Mouse (Mus musculus) hindbrain, embryonic 12.5 days (tissue): ENCODE measurements at regions not wholly inside any gene's neighbourhood (a gene's known extent, or its start where the extent isn't known, plus 50 kb on each side); places are given as distances from the start of the nearest gene placed in this dataset.

Experiments used
- ATAC-seq: fragments of 200-750 bp; cut with Nextera tagmentation; 2 replicates; pipeline ENCODE4 v1.8.0; 2017; ENCODE audit warnings: moderate TSS enrichment; ENCODE audit not compliant: low FRiP score
- H3K27ac ChIP-seq: fragments of 300-500 bp; sonication (generic); 2 replicates; pipeline ENCODE4 v1.5.1; 2016; ENCODE audit warnings: mild to moderate bottlenecking
- H3K27me3 ChIP-seq: fragments of 300-500 bp; sonication (generic); 2 replicates; pipeline ENCODE4 v1.6.1; 2016; ENCODE audit warnings: mild to moderate bottlenecking
- H3K36me3 ChIP-seq: fragments of 300-500 bp; sonication (generic); 2 replicates; pipeline ENCODE4 v1.6.1; 2016; ENCODE audit warnings: mild to moderate bottlenecking
- H3K4me1 ChIP-seq: fragments of 300-500 bp; sonication (generic); 2 replicates; pipeline ENCODE4 v1.6.1; 2016
- H3K4me2 ChIP-seq: fragments of 300-500 bp; sonication (generic); replicated peaks from 2 replicates; pipeline ENCODE4 v1.6.1; 2016; ENCODE audit warnings: mild to moderate bottlenecking
- H3K4me3 ChIP-seq: fragments of 300-500 bp; sonication (generic); 2 replicates; pipeline ENCODE4 v1.5.1; 2016; ENCODE audit warnings: mild to moderate bottlenecking
- H3K9ac ChIP-seq: fragments of 300-500 bp; sonication (generic); 2 replicates; pipeline ENCODE4 v1.6.1; 2016; ENCODE audit warnings: mild to moderate bottlenecking, moderate library complexity
- H3K9me3 ChIP-seq: fragments of 300-500 bp; sonication (generic); replicated peaks from 2 replicates; pipeline ENCODE4 v1.6.1; 2016; ENCODE audit warnings: mild to moderate bottlenecking
- WGBS: fragments of 180-500 bp; shearing (Covaris S2); methylation state at CpG from one replicate; pipeline ENCODE4 v1.1.7; 2016; 5-methylcytosine and 5-hydroxymethylcytosine counted together

DNA sequence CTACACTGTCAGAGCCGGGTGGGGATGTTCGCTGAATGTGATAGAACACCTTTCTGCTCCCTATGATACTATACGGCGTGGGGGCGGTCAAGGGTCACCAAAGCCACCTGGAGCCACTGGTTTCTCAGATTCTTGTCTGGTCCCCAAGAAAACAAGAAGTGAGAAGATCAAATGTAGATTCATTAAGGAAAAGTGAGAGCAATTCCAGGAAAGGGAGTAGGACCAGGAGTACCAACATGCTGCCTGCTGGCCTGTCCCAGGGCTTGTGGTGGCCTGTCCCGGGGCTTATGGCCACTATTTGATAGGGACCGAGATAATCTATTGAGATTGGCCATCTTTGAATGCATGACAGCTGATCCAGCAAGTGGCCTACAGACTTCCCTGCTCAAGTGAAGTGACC, 58.8 kb upstream of the Fut8 start:
- no peaks in the 10 kb centered on the region for H3K9me3 ChIP-seq
- H3K27me3 ChIP-seq = no peaks in the 10 kb centered on the region
- no peak for ATAC-seq
- H3K36me3 ChIP-seq = no peaks in the 10 kb centered on the region
- no peak overlapping the region for H3K4me3 ChIP-seq
- H3K27ac ChIP-seq = no peak overlapping the region
- WGBS = 94% methylated on average over 7 of the region's 7 CpGs
- peaks cover 3% of the 10 kb centered on the region; the same call in 1 of the 2 replicates for H3K4me1 ChIP-seq
- no peak overlapping the region for H3K9ac ChIP-seq
- H3K4me2 ChIP-seq = no peak overlapping the region

DNA sequence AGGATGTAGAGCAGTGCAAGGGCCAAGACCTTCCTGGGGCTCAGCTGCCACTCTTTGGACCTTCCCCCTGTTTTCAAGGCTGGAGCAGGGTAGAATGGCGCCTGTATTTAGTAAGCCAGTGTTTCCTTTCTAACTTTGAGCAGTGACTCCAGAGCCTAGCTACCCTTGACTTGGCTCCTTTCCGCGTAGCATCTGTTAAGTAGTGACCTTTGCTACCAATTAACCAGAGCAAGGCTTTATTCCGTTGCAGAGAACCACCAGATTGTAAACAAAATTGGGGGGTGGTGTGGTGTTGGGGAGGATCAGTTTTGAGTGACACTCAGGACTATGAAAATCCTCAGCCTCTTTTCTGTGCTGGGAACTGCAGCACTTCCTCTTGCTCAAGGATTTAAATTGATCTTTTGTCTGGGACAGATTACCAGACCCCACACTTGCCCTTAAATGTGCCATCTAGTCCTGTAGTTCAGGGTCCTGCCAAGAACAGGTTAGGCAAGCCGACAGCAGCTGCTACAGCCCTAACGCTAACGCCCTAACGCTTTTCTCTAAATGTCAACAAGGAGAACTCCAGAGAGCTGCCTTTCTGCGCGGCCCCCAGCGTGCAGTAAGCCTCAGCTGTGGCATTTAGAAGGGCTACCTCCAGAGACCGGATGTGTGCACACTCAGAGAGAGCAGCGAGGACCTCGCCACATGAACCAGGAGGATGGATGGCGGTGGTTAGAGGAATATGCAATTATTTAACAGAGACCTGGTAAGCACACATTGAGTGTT, 59.9 kb upstream of the Fut8 start:
- Histone ChIP-seq H3K36me3 (no peaks in the 10 kb centered on the region), H3K4me3 (no peak overlapping the region), H3K4me2 (no peak overlapping the region), H3K9ac (no peak overlapping the region), H3K9me3 (no peaks in the 10 kb centered on the region), H3K27ac (no peak overlapping the region), H3K4me1 (peaks cover 3% of the 10 kb centered on the region; the same call in 1 of the 2 replicates), H3K27me3 (no peaks in the 10 kb centered on the region)
- WGBS = 34% methylated on average over 15 of the region's 15 CpGs
- no peak for ATAC-seq

DNA sequence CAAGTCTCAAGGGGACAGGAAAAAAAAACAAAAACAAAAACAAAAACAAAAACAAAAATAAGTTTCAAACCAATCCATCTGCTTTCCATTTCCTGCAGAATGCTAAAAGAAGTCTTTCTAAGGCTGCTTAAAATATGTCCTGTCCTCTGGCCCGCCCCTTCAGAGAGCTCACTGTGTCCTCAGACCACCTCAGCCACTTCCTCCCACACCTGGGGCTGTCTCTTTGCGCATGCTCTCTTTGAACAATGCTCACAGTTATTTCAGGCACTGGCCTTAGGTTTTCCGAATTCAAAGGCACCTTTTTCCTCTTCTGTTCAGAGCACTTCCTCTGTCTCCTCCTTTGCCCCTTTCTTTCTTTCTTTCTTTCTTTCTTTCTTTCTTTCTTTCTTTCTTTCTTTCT, 60.6 kb upstream of the Fut8 start:
- Histone ChIP-seq H3K4me1 (peaks cover 3% of the 10 kb centered on the region; the same call in 1 of the 2 replicates), H3K27me3 (no peaks in the 10 kb centered on the region), H3K9me3 (no peaks in the 10 kb centered on the region), H3K27ac (no peak overlapping the region), H3K4me3 (no peak overlapping the region), H3K36me3 (no peaks in the 10 kb centered on the region), H3K9ac (no peak overlapping the region), H3K4me2 (no peak overlapping the region)
- WGBS = 61% methylated on average over 3 of the region's 3 CpGs
- no peak for ATAC-seq

DNA sequence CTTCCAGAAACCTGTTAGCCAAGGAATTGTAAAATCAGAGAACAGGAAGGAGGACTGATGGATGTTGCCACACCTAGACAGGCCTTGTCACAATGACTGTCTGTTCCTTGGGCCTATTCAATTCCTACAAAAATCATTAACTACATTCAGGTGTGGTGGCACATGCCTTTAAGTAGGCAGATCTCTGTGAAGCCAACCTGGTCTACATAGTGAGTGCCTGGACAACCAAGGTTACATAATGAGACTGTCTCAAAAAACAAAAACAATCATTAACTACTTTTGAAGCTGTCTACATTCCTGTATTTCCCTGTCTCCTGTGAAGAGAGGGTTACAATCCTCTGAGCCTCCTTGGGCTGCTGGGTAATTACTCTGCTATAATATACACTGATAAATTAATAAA, 63.9 kb upstream of the Fut8 start:
- Histone ChIP-seq H3K4me2 (no peak overlapping the region), H3K9ac (no peak overlapping the region), H3K27me3 (no peaks in the 10 kb centered on the region), H3K4me1 (peaks cover 3% of the 10 kb centered on the region; the same call in 1 of the 2 replicates), H3K36me3 (no peaks in the 10 kb centered on the region), H3K4me3 (no peak overlapping the region), H3K9me3 (no peaks in the 10 kb centered on the region), H3K27ac (no peak overlapping the region)
- ATAC-seq = no peak

DNA sequence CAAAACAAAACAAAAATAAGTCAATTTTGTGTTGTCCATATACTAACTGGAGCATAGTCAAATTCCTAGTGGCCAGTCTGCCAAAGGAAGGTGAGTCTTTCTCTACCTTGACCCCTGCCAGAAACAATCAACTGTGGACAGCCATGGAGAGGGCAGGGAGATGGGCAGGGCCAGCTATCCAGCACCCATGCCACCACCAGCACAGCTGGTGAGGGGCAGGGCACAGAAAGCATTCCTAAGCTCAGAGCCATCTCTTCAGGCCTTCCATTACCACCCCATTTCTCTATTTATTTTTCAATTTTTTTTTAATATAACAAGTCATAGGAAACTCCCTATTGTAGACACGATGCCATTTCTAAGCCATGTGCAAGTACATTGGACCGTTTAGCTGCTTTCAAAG, 65.4 kb upstream of the Fut8 start:
- H3K9me3 ChIP-seq = no peaks in the 10 kb centered on the region
- no peaks in the 10 kb centered on the region for H3K4me1 ChIP-seq
- WGBS = 98% methylated on average over 2 of the region's 2 CpGs
- no peaks in the 10 kb centered on the region for H3K27me3 ChIP-seq
- H3K27ac ChIP-seq = no peak overlapping the region
- H3K4me2 ChIP-seq = no peak overlapping the region
- no peaks in the 10 kb centered on the region for H3K36me3 ChIP-seq
- no peak overlapping the region for H3K4me3 ChIP-seq
- H3K9ac ChIP-seq = no peak overlapping the region
- no peak for ATAC-seq

DNA sequence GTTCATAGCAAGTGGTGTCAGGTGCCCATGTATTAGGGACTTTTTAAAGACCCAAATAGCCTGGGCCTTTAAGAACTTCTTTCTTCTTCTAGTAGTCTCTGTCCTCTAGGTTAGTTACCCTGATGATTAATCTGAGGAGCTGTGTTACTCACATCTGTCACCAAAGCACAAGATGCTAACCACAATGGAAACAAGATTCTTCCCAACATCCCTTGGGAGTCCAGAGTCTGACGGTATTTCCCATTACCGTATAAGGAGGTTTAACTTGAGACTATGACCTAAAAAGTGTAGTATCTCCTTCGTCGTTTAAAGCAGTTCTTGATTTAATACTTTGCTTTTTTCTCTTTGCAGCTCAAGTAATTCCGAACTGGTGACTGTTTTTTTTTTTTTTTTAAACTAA, 67.7 kb upstream of the Fut8 start:
- Histone ChIP-seq H3K27ac (no peak overlapping the region), H3K4me1 (no peaks in the 10 kb centered on the region), H3K36me3 (no peaks in the 10 kb centered on the region), H3K9ac (no peak overlapping the region), H3K27me3 (no peaks in the 10 kb centered on the region), H3K9me3 (no peaks in the 10 kb centered on the region), H3K4me2 (no peak overlapping the region), H3K4me3 (no peak overlapping the region)
- ATAC-seq = no peak
- whole genome bisulfite sequencing = 83% methylated on average over 5 of the region's 5 CpGs

DNA sequence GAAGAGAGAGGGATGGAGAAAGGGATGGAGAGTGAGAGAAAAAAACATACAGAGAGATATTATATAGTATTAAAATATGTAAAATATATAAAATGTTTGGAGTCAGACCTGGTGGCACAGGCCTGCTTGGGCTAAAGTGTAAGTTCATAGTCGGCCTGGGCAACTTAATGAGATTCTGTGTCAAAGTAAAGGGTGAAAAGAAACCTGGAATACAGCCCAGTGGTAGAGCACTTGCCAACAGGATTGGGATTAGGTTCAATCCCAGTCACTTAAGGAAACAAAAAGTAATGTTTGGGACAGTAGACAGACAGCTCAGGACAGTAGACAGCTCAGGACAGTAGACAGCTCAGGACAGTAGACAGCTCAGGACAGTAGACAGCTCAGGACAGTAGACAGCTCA, 69.6 kb upstream of the Fut8 start:
- no peak overlapping the region for H3K27ac ChIP-seq
- H3K4me2 ChIP-seq = no peak overlapping the region
- WGBS = 86% methylated on average over 1 of the region's 1 CpGs
- H3K36me3 ChIP-seq = no peaks in the 10 kb centered on the region
- no peaks in the 10 kb centered on the region for H3K4me1 ChIP-seq
- H3K27me3 ChIP-seq = no peaks in the 10 kb centered on the region
- no peak overlapping the region for H3K4me3 ChIP-seq
- ATAC-seq = no peak
- H3K9ac ChIP-seq = no peak overlapping the region
- H3K9me3 ChIP-seq = no peaks in the 10 kb centered on the region

DNA sequence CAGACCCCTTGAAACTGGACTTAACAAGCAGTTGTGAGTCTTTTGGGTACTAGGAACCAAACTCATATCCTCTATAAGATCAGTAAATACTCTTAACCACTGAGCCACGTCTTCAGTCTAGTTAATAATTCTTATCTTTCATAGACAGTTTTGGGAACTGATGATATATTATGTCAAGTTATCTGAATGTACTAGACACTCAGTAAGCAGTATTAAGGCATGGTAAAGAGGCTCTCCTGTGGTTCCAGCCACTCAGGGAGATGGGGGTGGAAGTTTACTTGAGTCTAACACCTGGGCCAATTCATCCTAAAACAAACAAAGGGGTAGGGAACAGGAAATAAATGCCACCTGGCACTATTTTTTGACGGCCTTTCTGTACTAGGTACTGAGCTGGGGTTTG, 81.2 kb upstream of the Fut8 start:
- Histone ChIP-seq H3K9me3 (no peaks in the 10 kb centered on the region), H3K4me3 (no peak overlapping the region), H3K4me1 (no peaks in the 10 kb centered on the region), H3K27me3 (no peaks in the 10 kb centered on the region), H3K4me2 (no peak overlapping the region), H3K27ac (no peak overlapping the region), H3K36me3 (no peaks in the 10 kb centered on the region), H3K9ac (no peak overlapping the region)
- WGBS = 73% methylated on average over 2 of the region's 2 CpGs
- ATAC-seq = no peak

DNA sequence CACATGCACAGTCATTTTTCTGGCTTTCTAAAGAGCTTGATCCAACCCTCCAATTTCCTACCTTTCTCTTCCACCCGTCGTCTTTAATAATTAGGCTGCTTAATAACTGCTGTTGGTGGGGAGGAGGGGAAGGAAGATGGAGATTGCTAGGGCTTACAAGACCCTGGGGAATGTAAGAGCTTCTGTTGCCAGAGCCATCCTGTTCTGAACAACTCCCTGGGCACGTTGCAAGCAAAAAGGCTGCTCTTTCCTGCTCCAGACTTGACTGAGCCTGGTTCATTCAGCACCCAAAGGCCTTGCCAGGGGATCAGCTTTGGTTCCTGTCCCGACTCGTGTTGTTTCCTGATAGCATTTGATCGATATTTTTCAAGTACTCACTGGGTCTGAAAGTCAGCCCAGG, 82.3 kb upstream of the Fut8 start:
- no peaks in the 10 kb centered on the region for H3K36me3 ChIP-seq
- H3K4me2 ChIP-seq = no peak overlapping the region
- WGBS = 73% methylated on average over 6 of the region's 6 CpGs
- H3K27me3 ChIP-seq = no peaks in the 10 kb centered on the region
- no peaks in the 10 kb centered on the region for H3K4me1 ChIP-seq
- H3K9me3 ChIP-seq = no peaks in the 10 kb centered on the region
- H3K9ac ChIP-seq = no peak overlapping the region
- H3K27ac ChIP-seq = no peak overlapping the region
- no peak overlapping the region for H3K4me3 ChIP-seq
- ATAC-seq = no peak

DNA sequence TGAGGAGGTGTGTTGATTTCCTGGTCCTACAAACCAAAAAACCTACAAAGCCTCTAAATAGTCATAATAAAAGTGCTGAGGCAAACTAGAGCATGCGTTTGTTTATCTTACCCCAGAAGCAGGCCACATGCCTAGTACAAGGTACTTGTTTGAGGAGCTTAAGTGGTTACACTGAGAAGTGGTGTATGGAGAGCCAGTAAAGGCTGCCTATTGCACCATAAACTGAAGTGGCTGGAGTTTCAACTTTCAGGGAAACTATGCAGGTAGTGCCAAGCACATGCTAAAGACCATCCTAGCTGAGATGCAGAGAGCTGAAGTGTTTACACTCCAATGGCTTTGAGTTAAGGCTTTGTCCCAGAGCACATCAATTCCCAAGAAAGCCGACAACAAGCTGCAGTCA, 86.5 kb upstream of the Fut8 start:
- no peaks in the 10 kb centered on the region for H3K9me3 ChIP-seq
- no peak overlapping the region for H3K27ac ChIP-seq
- 84% methylated on average over 2 of the region's 2 CpGs for WGBS
- no peaks in the 10 kb centered on the region for H3K36me3 ChIP-seq
- no peak overlapping the region for H3K4me3 ChIP-seq
- H3K4me1 ChIP-seq = no peaks in the 10 kb centered on the region
- H3K9ac ChIP-seq = no peak overlapping the region
- no peaks in the 10 kb centered on the region for H3K27me3 ChIP-seq
- no peak overlapping the region for H3K4me2 ChIP-seq
- no peak for ATAC-seq

DNA sequence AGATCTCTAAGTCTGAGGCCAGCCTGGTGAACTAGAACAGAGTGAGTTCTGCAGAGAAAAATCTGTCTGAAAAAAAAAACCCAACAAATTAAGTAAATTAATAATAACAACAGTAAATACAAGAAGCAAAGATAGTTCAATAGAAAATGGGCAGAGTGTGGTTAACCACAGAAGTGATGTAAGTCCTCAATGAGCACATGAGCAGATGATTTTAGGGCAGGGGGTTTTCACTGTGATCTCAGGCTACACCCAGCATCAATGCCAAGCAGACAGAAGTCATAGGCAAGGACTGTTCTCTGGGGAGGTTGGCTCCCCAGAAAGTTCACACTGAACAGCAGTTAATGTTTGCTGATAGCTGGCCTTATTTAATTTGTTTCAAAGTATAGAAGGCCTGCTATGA, 88.1 kb upstream of the Fut8 start:
- Histone ChIP-seq H3K27me3 (no peaks in the 10 kb centered on the region), H3K4me3 (no peak overlapping the region), H3K9ac (no peak overlapping the region), H3K36me3 (no peaks in the 10 kb centered on the region), H3K4me1 (no peaks in the 10 kb centered on the region), H3K4me2 (no peak overlapping the region), H3K27ac (no peak overlapping the region), H3K9me3 (no peaks in the 10 kb centered on the region)
- no peak for ATAC-seq

DNA sequence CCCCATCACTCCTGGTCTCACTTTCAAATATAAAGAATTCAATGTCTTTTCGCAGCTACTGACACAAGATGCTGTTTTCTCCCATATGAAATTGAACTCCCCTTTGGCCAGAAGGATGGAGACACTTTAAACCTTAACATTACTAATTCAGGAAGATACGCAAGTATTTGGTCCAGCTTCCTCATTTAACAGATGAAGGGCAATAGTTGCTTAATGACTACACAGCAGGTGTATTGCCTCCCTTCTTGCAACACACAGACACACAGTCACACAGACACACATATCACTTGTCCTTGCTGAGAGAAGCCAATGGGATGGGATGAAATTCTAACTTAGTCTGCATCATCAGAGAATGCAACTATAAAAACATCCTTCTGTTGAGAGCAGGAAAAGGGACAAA, 89.8 kb upstream of the Fut8 start:
- Histone ChIP-seq H3K9me3 (no peaks in the 10 kb centered on the region), H3K27me3 (no peaks in the 10 kb centered on the region), H3K27ac (no peak overlapping the region), H3K4me1 (no peaks in the 10 kb centered on the region), H3K9ac (no peak overlapping the region), H3K4me3 (no peak overlapping the region), H3K4me2 (no peak overlapping the region), H3K36me3 (no peaks in the 10 kb centered on the region)
- WGBS = 84% methylated on average over 2 of the region's 2 CpGs
- ATAC-seq = no peak

DNA sequence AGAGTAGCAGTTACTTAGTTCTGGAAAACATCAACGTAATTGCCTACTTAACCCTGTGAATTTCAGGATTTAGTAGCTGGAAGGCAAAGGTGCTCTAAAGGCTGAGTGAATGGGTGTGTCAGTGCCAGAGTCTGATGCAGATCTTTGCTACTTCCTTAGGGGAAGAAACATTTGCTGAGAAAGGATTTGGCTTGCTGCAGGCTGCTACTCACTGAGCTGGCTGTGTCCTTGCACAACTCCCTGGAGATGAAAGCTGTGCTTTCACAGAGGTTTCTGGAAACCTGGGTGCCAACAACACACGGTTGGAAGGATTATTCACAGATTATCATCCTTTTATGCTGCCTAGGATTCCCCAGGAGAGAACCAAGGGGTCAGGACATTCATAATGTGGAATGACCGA, 94.0 kb upstream of the Fut8 start:
- Histone ChIP-seq H3K4me2 (no peak overlapping the region), H3K27me3 (no peaks in the 10 kb centered on the region), H3K27ac (no peak overlapping the region), H3K4me3 (no peak overlapping the region), H3K36me3 (no peaks in the 10 kb centered on the region), H3K9ac (no peak overlapping the region), H3K9me3 (no peaks in the 10 kb centered on the region), H3K4me1 (no peaks in the 10 kb centered on the region)
- no peak for ATAC-seq
- 64% methylated on average over 3 of the region's 3 CpGs for WGBS
